Mouse (Mus musculus) forebrain, embryonic 13.5 days (tissue): Measurements from ENCODE around the gene E330009J07Rik. TPM values are rescaled to one million over a fixed set of nuclear protein-coding genes. Genes with fewer than 3 reads are reported as not detected.
A peak's percentile ranks its signal among the peaks of the same experiment; 100 is the strongest.

Source experiments
- ATAC-seq: fragments of 200-750 bp; cut with Nextera tagmentation; 2 replicates; pipeline ENCODE4 v1.8.0; 2017
- H3K27ac ChIP-seq: fragments of 300-500 bp; sonication (generic); 2 replicates; pipeline ENCODE4 v1.5.1; 2015; ENCODE audit warnings: inconsistent platforms, mild to moderate bottlenecking, moderate library complexity
- H3K27me3 ChIP-seq: fragments of 300-500 bp; sonication (generic); 2 replicates; pipeline ENCODE4 v1.6.1; 2015; ENCODE audit warnings: mild to moderate bottlenecking, inconsistent platforms
- H3K36me3 ChIP-seq: fragments of 300-500 bp; sonication (generic); 2 replicates; pipeline ENCODE4 v1.6.1; 2015; ENCODE audit warnings: mild to moderate bottlenecking, inconsistent platforms; ENCODE audit not compliant: poor library complexity, severe bottlenecking
- H3K4me1 ChIP-seq: fragments of 300-500 bp; sonication (generic); 2 replicates; pipeline ENCODE4 v1.6.1; 2015; ENCODE audit warnings: inconsistent platforms
- H3K4me2 ChIP-seq: fragments of 300-500 bp; sonication (generic); 2 replicates; pipeline ENCODE4 v1.6.1; 2015; ENCODE audit warnings: inconsistent platforms, mild to moderate bottlenecking, moderate library complexity
- H3K4me3 ChIP-seq: fragments of 300-500 bp; sonication (generic); 2 replicates; pipeline ENCODE4 v1.5.1; 2015; ENCODE audit warnings: mild to moderate bottlenecking, inconsistent platforms
- H3K9ac ChIP-seq: fragments of 300-500 bp; sonication (generic); 2 replicates; pipeline ENCODE4 v1.6.1; 2015; ENCODE audit warnings: mild to moderate bottlenecking, inconsistent platforms
- H3K9me3 ChIP-seq: fragments of 300-500 bp; sonication (generic); replicated peaks from 2 replicates; pipeline ENCODE4 v1.6.1; 2016; ENCODE audit warnings: inconsistent platforms
- WGBS: fragments of 180-500 bp; shearing (Covaris S2); methylation state at CpG from one replicate; pipeline ENCODE4 v1.1.7; 2015; 5-methylcytosine and 5-hydroxymethylcytosine counted together
- polyA plus RNA-seq: library from polyadenylated mRNA; unstranded; fragments of >200 nt; fragmentation: Nextera tagmentation; extraction: Ambion mirVana; gene quantifications from 2 replicates; pipeline ENCODE4 v1.2.1, GENCODE M21; 2015

E330009J07Rik gene
- polyA plus RNA-seq, 1 experiment from 2014 or later: 39.5 TPM

- Histone ChIP-seq H3K27me3 (no peaks in the 10 kb centered on the region), H3K4me1 (peaks cover 49% of the 10 kb centered on the region), H3K9me3 (no peaks in the 10 kb centered on the region), H3K27ac (no peak overlapping the region), H3K4me2 (no peak overlapping the region), H3K9ac (no peak overlapping the region), H3K36me3 (0 out of 2 replicates have a peak, but pooled peaks cover 2% of the 10 kb centered on the region), H3K4me3 (no peak overlapping the region)
- WGBS: 95% methylated on average over 6 of the region's 7 CpGs
- no peak for ATAC-seq
Measured at GRCm38 (mm10) chr6:40427441-40427840, 8.5 kb downstream of the E330009J07Rik start.

GRCm38 (mm10) chr6:40423774-40424173 lies 12.2 kb downstream of the E330009J07Rik start:
- Histone ChIP-seq H3K36me3 (peaks cover 23% of the 10 kb centered on the region), H3K4me1 (peaks cover 15% of the 10 kb centered on the region), H3K9me3 (no peaks in the 10 kb centered on the region), H3K4me3 (no peak overlapping the region), H3K4me2 (no peak overlapping the region), H3K27ac (no peak overlapping the region), H3K27me3 (no peaks in the 10 kb centered on the region), H3K9ac (no peak overlapping the region)
- WGBS: 53% methylated on average over 1 of the region's 1 CpGs
- no peak for ATAC-seq

- Histone ChIP-seq H3K27ac (no peak overlapping the region), H3K9ac (no peak overlapping the region), H3K36me3 (peaks cover 29% of the 10 kb centered on the region), H3K9me3 (no peaks in the 10 kb centered on the region), H3K27me3 (no peaks in the 10 kb centered on the region), H3K4me2 (no peak overlapping the region), H3K4me3 (no peak overlapping the region), H3K4me1 (peaks cover 8% of the 10 kb centered on the region)
- WGBS: 88% methylated on average over 1 of the region's 1 CpGs
- ATAC-seq: no peak
Measured at GRCm38 (mm10) chr6:40423013-40423412, 12.9 kb downstream of the E330009J07Rik start.

- no peak for ATAC-seq
- no peak overlapping the region for H3K4me2 ChIP-seq
- no peaks in the 10 kb centered on the region for H3K4me1 ChIP-seq
- no peak overlapping the region for H3K9ac ChIP-seq
- H3K27me3 ChIP-seq: no peaks in the 10 kb centered on the region
- no peak overlapping the region for H3K4me3 ChIP-seq
- WGBS: 95% methylated on average over 6 of the region's 6 CpGs
- peaks cover 37% of the 10 kb centered on the region for H3K36me3 ChIP-seq
- H3K27ac ChIP-seq: no peak overlapping the region
- H3K9me3 ChIP-seq: no peaks in the 10 kb centered on the region
Measured at GRCm38 (mm10) chr6:40421099-40421498, 14.8 kb downstream of the E330009J07Rik start.

GRCm38 (mm10) chr6:40418386-40418785 lies 17.5 kb downstream of the E330009J07Rik start:
- H3K4me3 ChIP-seq: no peak overlapping the region
- H3K27ac ChIP-seq: no peak overlapping the region
- H3K36me3 ChIP-seq: peaks cover 37% of the 10 kb centered on the region
- H3K9ac ChIP-seq: no peak overlapping the region
- 90% methylated on average over 4 of the region's 4 CpGs for WGBS
- no peak overlapping the region for H3K4me2 ChIP-seq
- no peak for ATAC-seq
- no peaks in the 10 kb centered on the region for H3K9me3 ChIP-seq
- H3K4me1 ChIP-seq: no peaks in the 10 kb centered on the region
- no peaks in the 10 kb centered on the region for H3K27me3 ChIP-seq

GRCm38 (mm10) chr6:40415799-40416198 lies 20.1 kb downstream of the E330009J07Rik start:
- Histone ChIP-seq H3K27ac (no peak overlapping the region), H3K9me3 (no peaks in the 10 kb centered on the region), H3K4me2 (no peak overlapping the region), H3K4me1 (no peaks in the 10 kb centered on the region), H3K9ac (no peak overlapping the region), H3K4me3 (no peak overlapping the region), H3K36me3 (peaks cover 40% of the 10 kb centered on the region), H3K27me3 (no peaks in the 10 kb centered on the region)
- WGBS: 81% methylated on average over 5 of the region's 5 CpGs
- ATAC-seq: no peak

GRCm38 (mm10) chr6:40413565-40413964 lies 22.4 kb downstream of the E330009J07Rik start:
- no peak overlapping the region for H3K27ac ChIP-seq
- no peaks in the 10 kb centered on the region for H3K4me1 ChIP-seq
- H3K4me2 ChIP-seq: no peak overlapping the region
- 96% methylated on average over 3 of the region's 3 CpGs for WGBS
- H3K9me3 ChIP-seq: no peaks in the 10 kb centered on the region
- H3K36me3 ChIP-seq: peaks cover 41% of the 10 kb centered on the region
- no peak overlapping the region for H3K9ac ChIP-seq
- H3K4me3 ChIP-seq: no peak overlapping the region
- ATAC-seq: no peak
- no peaks in the 10 kb centered on the region for H3K27me3 ChIP-seq

- Histone ChIP-seq H3K4me3 (no peak overlapping the region), H3K36me3 (peaks cover 41% of the 10 kb centered on the region), H3K4me1 (no peaks in the 10 kb centered on the region), H3K9ac (no peak overlapping the region), H3K9me3 (no peaks in the 10 kb centered on the region), H3K27me3 (no peaks in the 10 kb centered on the region), H3K4me2 (no peak overlapping the region), H3K27ac (no peak overlapping the region)
- WGBS: 93% methylated on average over 5 of the region's 5 CpGs
- ATAC-seq: no peak
Measured at GRCm38 (mm10) chr6:40413046-40413445, 22.9 kb downstream of the E330009J07Rik start.

GRCm38 (mm10) chr6:40411085-40411484 lies 24.9 kb downstream of the E330009J07Rik start:
- no peaks in the 10 kb centered on the region for H3K27me3 ChIP-seq
- H3K4me3 ChIP-seq: no peak overlapping the region
- H3K27ac ChIP-seq: no peak overlapping the region
- WGBS: 92% methylated on average over 3 of the region's 3 CpGs
- no peaks in the 10 kb centered on the region for H3K4me1 ChIP-seq
- H3K4me2 ChIP-seq: no peak overlapping the region
- H3K36me3 ChIP-seq: peaks cover 52% of the 10 kb centered on the region
- ATAC-seq: no peak
- H3K9me3 ChIP-seq: no peaks in the 10 kb centered on the region
- no peak overlapping the region for H3K9ac ChIP-seq

GRCm38 (mm10) chr6:40403640-40404285 lies 32.2 kb downstream of the E330009J07Rik start:
- Histone ChIP-seq H3K27me3 (no peaks in the 10 kb centered on the region), H3K4me3 (no peak overlapping the region), H3K4me2 (no peak overlapping the region), H3K9ac (no peak overlapping the region), H3K36me3 (peaks cover 86% of the 10 kb centered on the region), H3K4me1 (no peaks in the 10 kb centered on the region), H3K9me3 (no peaks in the 10 kb centered on the region), H3K27ac (no peak overlapping the region)
- 85% methylated on average over 4 of the region's 4 CpGs for WGBS
- ATAC-seq: no peak

GRCm38 (mm10) chr6:40402031-40402430 lies 33.9 kb downstream of the E330009J07Rik start:
- H3K36me3 ChIP-seq: peaks cover 85% of the 10 kb centered on the region
- H3K4me3 ChIP-seq: no peak overlapping the region
- H3K9me3 ChIP-seq: no peaks in the 10 kb centered on the region
- WGBS: 92% methylated on average over 2 of the region's 2 CpGs
- H3K4me1 ChIP-seq: no peaks in the 10 kb centered on the region
- no peak overlapping the region for H3K27ac ChIP-seq
- H3K9ac ChIP-seq: no peak overlapping the region
- H3K27me3 ChIP-seq: no peaks in the 10 kb centered on the region
- no peak overlapping the region for H3K4me2 ChIP-seq
- no peak for ATAC-seq

GRCm38 (mm10) chr6:40393213-40393612 lies 42.7 kb downstream of the E330009J07Rik start:
- Histone ChIP-seq H3K4me2 (no peak overlapping the region), H3K27ac (no peak overlapping the region), H3K9me3 (no peaks in the 10 kb centered on the region), H3K4me1 (peaks cover 6% of the 10 kb centered on the region; the same call in 1 of the 2 replicates), H3K27me3 (no peaks in the 10 kb centered on the region), H3K9ac (no peak overlapping the region), H3K36me3 (peaks cover 30% of the 10 kb centered on the region), H3K4me3 (no peak overlapping the region)
- peak; percentile 97 for ATAC-seq
- 4% methylated on average over 3 of the region's 3 CpGs for WGBS

- Histone ChIP-seq H3K9me3 (no peaks in the 10 kb centered on the region), H3K4me1 (peaks cover 6% of the 10 kb centered on the region; the same call in 1 of the 2 replicates), H3K4me2 (no peak overlapping the region), H3K36me3 (peaks cover 24% of the 10 kb centered on the region), H3K27ac (no peak overlapping the region), H3K9ac (no peak overlapping the region), H3K4me3 (no peak overlapping the region), H3K27me3 (no peaks in the 10 kb centered on the region)
- ATAC-seq: no peak
- WGBS: 78% methylated on average over 1 of the region's 1 CpGs
Measured at GRCm38 (mm10) chr6:40390975-40391374, 45.0 kb downstream of the E330009J07Rik start.
